Mouse (Mus musculus) kidney, adult 2 months (tissue): ENCODE data around the gene Ebf1. TPM values are rescaled to one million over a fixed set of nuclear protein-coding genes. Genes with fewer than 3 reads are reported as not detected.

Source experiments
- DNase-seq: peaks from one replicate; pipeline ENCODE4 v3.0.0; 2021
- H3K27ac ChIP-seq: fragments of 200-500 bp; 2 replicates; pipeline ENCODE4 v1.5.1; 2012; ENCODE audit warnings: low read depth, low read length, control low read depth, inconsistent platforms; ENCODE audit not compliant: insufficient read depth
- H3K27me3 ChIP-seq: fragments of 200-500 bp; replicated peaks from 2 replicates; pipeline ENCODE4 v1.6.1; 2012; ENCODE audit warnings: mild to moderate bottlenecking, moderate library complexity, low read length, inconsistent platforms; ENCODE audit not compliant: control insufficient read depth, insufficient read depth
- H3K36me3 ChIP-seq: fragments of 200-500 bp; 2 replicates; pipeline ENCODE4 v1.6.1; 2012; ENCODE audit warnings: mild to moderate bottlenecking, moderate library complexity, low read length, inconsistent platforms; ENCODE audit not compliant: control insufficient read depth, insufficient read depth
- H3K4me1 ChIP-seq: fragments of 200-500 bp; 2 replicates; pipeline ENCODE4 v1.6.1; 2011; ENCODE audit warnings: low read length; ENCODE audit not compliant: control insufficient read depth, insufficient read depth
- H3K4me3 ChIP-seq: fragments of 200-500 bp; 2 replicates; pipeline ENCODE4 v1.5.1; 2011; ENCODE audit warnings: mild to moderate bottlenecking, low read depth, low read length, control low read depth; ENCODE audit not compliant: insufficient read depth
- CTCF ChIP-seq: fragments of 200-500 bp; conservative IDR thresholded peaks from 2 replicates; pipeline ENCODE4 v1.5.1; 2011; ENCODE audit warnings: low read depth, mild to moderate bottlenecking, control low read depth, low read length, moderate library complexity, mixed read lengths; ENCODE audit not compliant: insufficient read depth, insufficient read length
- POLR2A ChIP-seq: fragments of 200-500 bp; IDR thresholded peaks from one replicate; pipeline ENCODE4 v1.6.1; 2011; ENCODE audit warnings: low read depth, low read length, control low read depth
- WGBS: fragments of 180-500 bp; shearing (Covaris S2); methylation state at CpG from one replicate; pipeline ENCODE4 v1.1.7; 2018; 5-methylcytosine and 5-hydroxymethylcytosine counted together
- polyA plus RNA-seq: library from polyadenylated mRNA; depleted of rRNA; stranded (reverse); fragments of >200 nt; gene quantifications from 2 replicates; pipeline ENCODE4 v1.2.3, GENCODE M21; 2012

Ebf1 gene
- polyA plus RNA-seq, 1 experiment: 12.2 TPM

DNA sequence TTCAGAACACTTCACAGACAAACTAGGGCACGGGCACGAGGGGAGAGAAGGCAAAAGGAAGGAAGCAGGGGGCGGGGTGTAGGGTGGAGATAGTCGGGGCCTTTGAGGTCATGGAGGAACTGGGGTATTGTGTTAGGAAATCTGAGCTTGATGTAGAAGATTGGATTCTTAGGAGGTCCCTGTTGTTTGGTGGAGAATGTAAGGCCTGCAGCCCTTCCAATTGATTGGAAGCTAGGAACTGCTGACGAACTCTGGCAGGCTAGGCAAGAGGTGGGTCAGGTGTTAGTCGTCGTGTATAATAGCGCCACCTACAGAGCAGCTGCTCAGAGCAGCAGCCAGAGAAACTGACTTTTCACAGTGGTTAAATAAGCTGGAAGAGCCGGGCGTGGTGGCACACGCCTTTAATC, 35.8 kb upstream of the Ebf1 start:
- Histone ChIP-seq H3K27ac (no peak overlapping the region), H3K27me3 (no peaks in the 10 kb centered on the region), H3K4me3 (no peak overlapping the region), H3K36me3 (no peaks in the 10 kb centered on the region), H3K4me1 (no peaks in the 10 kb centered on the region)
- TF ChIP-seq CTCF: peak; percentile 80
- TF ChIP-seq POLR2A: no peak
- DNase-seq: peak; percentile 80
- 19% methylated on average over 11 of the region's 11 CpGs for WGBS

DNA sequence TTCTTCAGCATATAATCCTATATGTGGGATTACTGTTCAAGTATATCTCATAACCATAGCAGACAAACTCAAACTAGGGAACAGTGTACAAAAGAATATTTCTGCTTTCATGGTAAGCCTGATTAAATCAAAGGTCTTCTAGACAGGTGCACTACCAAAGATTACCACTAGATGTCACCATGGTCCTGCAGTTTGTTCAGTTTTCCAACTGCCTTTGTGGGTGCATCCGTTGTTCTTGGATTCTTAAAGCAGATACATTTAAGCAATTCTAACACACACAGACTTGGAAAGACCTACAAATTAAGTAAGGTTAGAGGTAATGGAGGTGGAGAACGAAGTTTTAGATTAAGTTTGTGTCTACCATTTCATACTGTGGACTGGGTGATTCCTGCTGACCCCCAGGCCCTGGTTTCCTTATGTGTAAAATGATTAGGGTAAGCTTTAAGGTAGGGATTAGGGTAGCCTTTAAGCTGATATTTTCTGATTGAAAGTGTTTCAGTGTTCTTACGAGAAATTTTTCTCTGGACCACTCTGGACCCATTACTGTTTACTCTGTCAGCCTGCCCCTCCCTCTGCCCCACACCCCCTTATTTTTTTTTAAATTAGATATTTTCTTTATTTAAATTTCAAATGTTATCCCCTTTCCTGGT, 30.9 kb upstream of the Ebf1 start:
- DNase-seq: peak; percentile 76
- no peak overlapping the region for H3K4me3 ChIP-seq
- 8% methylated on average over 3 of the region's 3 CpGs for WGBS
- TF ChIP-seq CTCF: peak; percentile 51
- no peak for TF ChIP-seq POLR2A
- no peak overlapping the region for H3K27ac ChIP-seq
- H3K27me3 ChIP-seq: no peaks in the 10 kb centered on the region
- H3K36me3 ChIP-seq: no peaks in the 10 kb centered on the region
- H3K4me1 ChIP-seq: no peaks in the 10 kb centered on the region

DNA sequence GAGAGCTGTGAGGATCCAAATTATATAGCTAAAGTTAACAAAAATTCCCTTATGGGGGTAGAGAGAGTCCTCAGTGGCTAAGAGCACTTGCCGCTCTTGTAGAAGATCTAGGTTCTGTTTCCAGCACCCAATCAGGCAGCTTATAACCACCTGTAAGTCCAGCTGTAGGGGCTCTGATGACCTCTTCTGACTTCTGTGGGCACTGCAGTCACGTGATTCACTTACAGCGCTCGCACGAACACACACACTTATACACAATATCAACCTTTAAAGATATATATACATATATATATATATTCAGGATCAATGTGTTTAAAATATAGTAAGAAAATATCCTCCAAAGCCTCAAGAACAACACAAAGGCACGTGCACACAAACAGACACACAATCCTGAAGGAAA, 24.1 kb upstream of the Ebf1 start:
- 95% methylated on average over 6 of the region's 6 CpGs for WGBS
- H3K36me3 ChIP-seq: no peaks in the 10 kb centered on the region
- no peaks in the 10 kb centered on the region for H3K4me1 ChIP-seq

DNA sequence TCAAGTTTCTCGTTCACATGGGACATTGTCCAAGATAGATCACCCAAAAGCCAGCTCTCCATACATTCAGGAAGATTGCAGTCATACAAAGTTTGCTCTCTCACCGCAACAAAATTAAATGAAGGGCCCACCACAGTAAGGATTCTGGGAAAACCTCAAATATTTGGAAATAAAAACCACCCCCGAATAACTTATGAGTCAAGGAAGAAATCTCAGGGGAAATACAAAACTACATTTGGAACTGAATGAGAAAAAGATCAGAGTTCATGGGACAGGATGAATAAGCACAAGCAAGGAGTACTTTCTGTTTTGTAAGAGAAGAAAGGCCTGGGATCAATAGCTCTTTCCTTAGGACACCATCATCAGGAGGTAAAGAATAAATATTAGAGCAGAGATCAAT, 22.3 kb upstream of the Ebf1 start:
- H3K27me3 ChIP-seq: no peaks in the 10 kb centered on the region
- H3K27ac ChIP-seq: no peak overlapping the region
- TF ChIP-seq CTCF: no peak
- no peak for TF ChIP-seq POLR2A
- WGBS: 71% methylated on average over 3 of the region's 3 CpGs
- no peak for DNase-seq
- no peaks in the 10 kb centered on the region for H3K4me1 ChIP-seq
- no peak overlapping the region for H3K4me3 ChIP-seq
- no peaks in the 10 kb centered on the region for H3K36me3 ChIP-seq

More for the DNA sequence above, 24.1 kb upstream of the Ebf1 start:
- Histone ChIP-seq H3K27ac (no peak overlapping the region), H3K4me3 (no peak overlapping the region), H3K27me3 (no peaks in the 10 kb centered on the region)
- TF ChIP-seq POLR2A (no peak), CTCF (no peak)
- no peak for DNase-seq

DNA sequence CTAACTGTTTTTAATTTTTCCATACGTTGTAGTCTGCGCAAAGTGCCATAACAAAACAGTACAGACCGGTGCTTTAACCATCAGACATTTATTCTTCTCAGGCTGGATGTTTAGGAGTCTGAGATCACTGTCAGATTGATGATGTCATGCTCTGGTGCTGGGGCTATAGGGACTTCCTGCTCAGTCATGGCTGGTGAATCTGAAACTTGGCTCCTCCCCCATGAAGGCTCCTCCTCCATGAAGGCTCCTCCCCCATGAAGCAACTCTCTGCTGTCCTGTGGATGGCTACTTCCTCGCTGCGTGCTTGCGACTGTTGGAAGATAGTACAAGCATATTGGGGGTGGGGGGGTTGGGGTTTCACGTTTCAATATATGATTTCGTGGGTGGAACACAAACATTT, 10.2 kb upstream of the Ebf1 start:
- no peak for TF ChIP-seq CTCF
- TF ChIP-seq POLR2A: no peak
- no peak for DNase-seq
- Histone ChIP-seq H3K36me3 (no peaks in the 10 kb centered on the region), H3K4me3 (no peak overlapping the region), H3K27ac (no peak overlapping the region), H3K4me1 (no peaks in the 10 kb centered on the region), H3K27me3 (no peaks in the 10 kb centered on the region)
- 89% methylated on average over 8 of the region's 8 CpGs for WGBS

DNA sequence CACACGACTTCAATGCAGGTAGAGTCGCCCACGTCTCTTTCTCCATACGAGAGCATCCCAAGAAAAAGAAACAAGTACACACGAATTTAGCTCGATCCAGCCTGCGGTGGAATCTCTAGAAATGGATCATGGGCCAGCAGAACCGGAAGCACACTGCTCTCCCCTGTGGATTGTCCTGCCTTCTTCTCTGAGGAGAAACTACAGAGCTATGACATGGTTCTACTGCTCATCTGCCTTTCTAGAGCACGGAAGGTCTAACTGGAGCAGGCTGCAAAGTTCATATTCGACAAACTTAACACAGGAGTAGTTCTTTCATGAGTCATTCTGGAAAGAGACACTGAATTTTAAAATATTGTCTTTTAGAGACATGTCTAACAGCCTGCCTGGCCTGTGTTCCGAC, 8.5 kb upstream of the Ebf1 start:
- no peaks in the 10 kb centered on the region for H3K36me3 ChIP-seq
- TF ChIP-seq CTCF: no peak
- TF ChIP-seq POLR2A: no peak
- no peaks in the 10 kb centered on the region for H3K4me1 ChIP-seq
- H3K4me3 ChIP-seq: no peak overlapping the region
- DNase-seq: no peak
- no peaks in the 10 kb centered on the region for H3K27me3 ChIP-seq
- no peak overlapping the region for H3K27ac ChIP-seq
- WGBS: 70% methylated on average over 11 of the region's 11 CpGs

DNA sequence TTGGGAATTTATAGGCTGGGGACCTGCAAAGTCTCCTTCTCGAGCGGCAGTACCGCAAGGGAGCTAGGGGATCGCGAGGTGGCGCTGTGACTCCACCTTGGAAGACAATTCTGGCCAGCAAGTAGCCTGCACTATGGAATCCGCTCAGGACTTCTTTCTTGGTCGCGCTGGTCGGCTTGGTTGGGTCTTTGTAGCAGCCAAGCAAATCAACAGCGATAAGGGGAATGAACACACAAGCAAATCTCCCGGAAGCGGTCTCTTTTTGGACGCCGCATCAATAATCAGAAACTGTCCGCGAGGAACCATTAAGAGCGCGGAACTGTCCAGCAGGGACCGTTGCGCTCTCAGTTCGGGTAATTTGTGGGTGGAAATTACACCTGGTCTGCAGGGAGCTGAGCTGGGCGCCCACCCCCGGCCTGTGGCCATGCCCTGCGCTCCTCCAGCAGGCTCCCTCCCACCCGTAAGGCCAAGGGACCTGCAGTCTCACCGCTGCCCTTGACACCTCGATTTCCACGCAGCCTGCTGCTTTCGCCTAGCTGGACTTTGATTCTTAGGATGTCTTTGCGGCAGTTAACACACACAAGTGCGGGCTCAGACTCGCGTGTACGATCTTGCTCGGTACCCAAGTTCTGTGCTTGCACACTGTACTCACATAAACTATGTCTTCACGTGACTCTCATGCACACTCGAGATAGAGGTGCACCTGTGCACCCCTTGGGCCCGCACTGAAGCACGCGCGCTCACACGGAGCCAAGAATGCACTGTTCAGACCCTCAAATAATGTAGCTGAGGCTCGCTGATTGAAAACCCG, 5.9 kb upstream of the Ebf1 start:
- WGBS: 3% methylated on average over 45 of the region's 45 CpGs
- Histone ChIP-seq H3K27me3 (no peaks in the 10 kb centered on the region), H3K4me3 (peak overlapping the region; percentile 38), H3K27ac (no peak overlapping the region), H3K4me1 (no peaks in the 10 kb centered on the region), H3K36me3 (no peaks in the 10 kb centered on the region)
- DNase-seq: peak; percentile 86
- TF ChIP-seq CTCF (peak; percentile 97), POLR2A (no peak)
